Mouse (Mus musculus) embryonic fibroblast, embryonic 13.5 days (primary cell): Measurements from ENCODE around the gene Rgs9.

Experiments used
- CTCF ChIP-seq: IDR thresholded peaks from 2 replicates; pipeline ENCODE4 v1.5.1; 2011; ENCODE audit warnings: mild to moderate bottlenecking, control low read depth, low read length, moderate library complexity, borderline replicate concordance; ENCODE audit not compliant: insufficient read depth
- POLR2A ChIP-seq: IDR thresholded peaks from 2 replicates; pipeline ENCODE4 v1.6.1; 2011; ENCODE audit warnings: low read depth, mild to moderate bottlenecking, control low read depth, low read length, moderate library complexity

DNA sequence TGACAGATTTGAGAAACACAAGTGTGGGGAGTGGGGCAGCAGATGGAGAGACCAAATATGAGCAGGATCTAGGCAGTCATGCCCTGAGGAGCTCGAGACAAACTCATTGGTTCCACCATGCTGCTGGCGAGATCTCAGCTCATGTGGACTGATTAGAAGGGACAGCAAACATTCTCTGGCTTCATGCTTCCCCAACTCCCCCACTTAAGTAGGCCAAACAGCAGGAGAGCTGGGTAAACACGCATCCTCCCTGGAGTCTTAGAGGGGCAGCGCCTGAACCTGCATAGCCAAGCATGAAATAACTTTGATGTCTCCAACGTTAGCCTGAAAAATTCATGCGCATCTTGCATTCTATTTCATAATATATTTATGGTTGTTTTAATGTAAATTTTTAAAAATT lies 65.1 kb downstream of the Rgs9 start:
- TF ChIP-seq CTCF (no peak), POLR2A (no peak)
